Mouse (Mus musculus) MEL (cell line): Measurements from ENCODE around the gene Smagp.
A peak's percentile ranks its signal among the peaks of the same experiment; 100 is the strongest.

ENCODE experiments used
- CTCF ChIP-seq, 3 experiments: IDR thresholded peaks in 2 of 3; conservative IDR thresholded peaks in 1 of 3; 2 replicates each; pipeline ENCODE4 v1.5.1; 2011 to 2012; ENCODE audit warnings: low read length in 3 of 3, low read depth in 2 of 3, mild to moderate bottlenecking in 2 of 3, improper control_type of control experiment in 1 of 3, inconsistent platforms in 1 of 3, mixed read lengths in 1 of 3, moderate library complexity in 1 of 3; ENCODE audit not compliant: control insufficient read depth in 1 of 3, insufficient read depth in 1 of 3, poor library complexity in 1 of 3, severe bottlenecking in 1 of 3
- E2F4 ChIP-seq: IDR thresholded peaks from 2 replicates; pipeline ENCODE4 v1.6.1; 2011; ENCODE audit warnings: low read depth, low read length, improper control_type of control experiment, borderline replicate concordance
- ETS1 ChIP-seq: IDR thresholded peaks from 2 replicates; pipeline ENCODE4 v1.6.1; 2012; ENCODE audit warnings: low read depth, mild to moderate bottlenecking, inconsistent platforms, low read length, improper control_type of control experiment, moderate library complexity
- GABPA ChIP-seq: IDR thresholded peaks from 2 replicates; pipeline ENCODE4 v1.6.1; 2012; ENCODE audit warnings: low read depth, mild to moderate bottlenecking, inconsistent platforms, low read length, improper control_type of control experiment, moderate library complexity
- GATA1 ChIP-seq: IDR thresholded peaks from 2 replicates; pipeline ENCODE4 v1.6.1; 2011; ENCODE audit warnings: low read depth, low read length, improper control_type of control experiment
- POLR2AphosphoS5 ChIP-seq: IDR thresholded peaks from 2 replicates; pipeline ENCODE4 v1.6.1; 2012; ENCODE audit warnings: low read depth, borderline replicate concordance, mild to moderate bottlenecking, inconsistent platforms, low read length, moderate library complexity, mixed read lengths
- RAD21 ChIP-seq: IDR thresholded peaks from 2 replicates; pipeline ENCODE4 v1.6.1; 2011; ENCODE audit warnings: mild to moderate bottlenecking, low read depth, low read length, improper control_type of control experiment
- TAL1 ChIP-seq: IDR thresholded peaks from 2 replicates; pipeline ENCODE4 v1.6.1; 2012; ENCODE audit warnings: mild to moderate bottlenecking, inconsistent platforms, low read length, moderate library complexity, mixed read lengths
- TCF12 ChIP-seq: IDR thresholded peaks from 2 replicates; pipeline ENCODE4 v1.6.1; 2014; ENCODE audit warnings: low read depth, mild to moderate bottlenecking, inconsistent platforms, low read length, improper control_type of control experiment, moderate library complexity
- USF1 ChIP-seq: IDR thresholded peaks from 2 replicates; pipeline ENCODE4 v1.6.1; 2014; ENCODE audit warnings: low read depth, mild to moderate bottlenecking, inconsistent platforms, low read length, improper control_type of control experiment, moderate library complexity

DNA sequence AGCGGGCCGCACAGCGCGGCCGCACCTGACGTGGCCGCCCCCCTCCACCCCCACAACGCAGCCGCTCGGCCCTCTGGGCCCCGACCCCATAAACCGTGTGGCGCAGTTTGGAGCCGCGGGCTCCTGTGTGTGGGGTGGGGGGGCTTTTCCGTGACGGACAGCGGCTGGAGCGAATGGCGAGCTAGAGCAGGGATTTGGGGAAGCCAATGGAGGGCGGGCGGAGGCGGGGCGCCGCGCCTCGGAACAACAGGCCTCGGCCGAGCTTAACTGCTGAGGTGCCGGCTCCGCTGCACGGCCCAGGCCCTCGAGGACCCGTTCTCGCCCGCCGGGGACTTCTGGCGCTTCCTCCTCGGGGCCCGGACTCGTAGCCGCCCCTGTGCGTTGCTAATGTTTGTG is 20.9 kb downstream of the Smagp start:
- TF ChIP-seq CTCF (IDR thresholded peaks at IDR 0.05 in 2 of 3, conservative IDR thresholded peaks at IDR 0.05 in 1 of 3; ENCODE audit: control insufficient read depth in 1 of 3, insufficient read depth in 1 of 3, low read depth in 2 of 3, low read length in 3 of 3, poor library complexity in 1 of 3, severe bottlenecking in 1 of 3) (no peak), ETS1 (no peak), POLR2AphosphoS5 (no peak), E2F4 (no peak), GATA1 (no peak), RAD21 (no peak), TAL1 (no peak), USF1 (no peak), GABPA (no peak), TCF12 (0 out of 2 replicates have a peak, but pooled peaks have one; percentile 38)
